Mouse (Mus musculus) spleen, adult 2 months (tissue): ENCODE measurements around the gene Smim24.

ENCODE experiments used
- CTCF ChIP-seq: fragments of 200-500 bp; IDR thresholded peaks from 2 replicates; pipeline ENCODE4 v1.5.1; 2011; ENCODE audit warnings: mild to moderate bottlenecking, inconsistent platforms; ENCODE audit not compliant: insufficient read depth, insufficient read length, insufficient replicate concordance; ENCODE audit errors: extremely low read depth
- POLR2A ChIP-seq: fragments of 200-500 bp; IDR thresholded peaks from 2 replicates; pipeline ENCODE4 v1.6.1; 2011; ENCODE audit warnings: low read depth, low read length, inconsistent platforms

DNA sequence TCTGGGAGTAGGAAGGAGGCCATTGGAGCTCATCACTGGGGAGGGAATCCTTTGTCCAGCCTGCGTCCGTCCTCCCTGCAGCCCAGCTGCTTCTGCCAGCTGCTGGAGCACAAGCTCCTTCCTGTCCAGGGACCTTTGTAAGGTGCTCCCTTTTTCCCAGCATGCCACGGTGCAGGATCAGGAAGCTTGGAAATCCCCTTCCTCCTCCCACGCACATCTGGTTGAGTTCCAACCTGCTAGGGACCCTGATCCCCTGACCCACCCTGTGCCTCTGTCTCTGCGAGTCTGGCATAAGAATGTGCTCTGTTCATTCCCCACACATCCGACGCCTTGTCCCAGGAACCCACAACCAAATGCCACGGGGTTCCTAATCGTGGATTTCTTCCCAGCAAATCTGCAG lies 18.1 kb downstream of the Smim24 start:
- TF ChIP-seq POLR2A (no peak), CTCF (no peak)
